Mouse (Mus musculus) layer of hippocampus, adult 2 months (tissue): Measurements from ENCODE around the gene Batf2. TPM values are rescaled to one million over a fixed set of nuclear protein-coding genes. Genes with fewer than 3 reads are reported as not detected.

Experiments
- DNase-seq, 2 experiments: peaks; one replicate each; pipeline ENCODE4 v3.0.0; 2022; ENCODE audit warnings: low spot score in 2 of 2
- H3K27ac ChIP-seq: fragments of 200-600 bp; 2 replicates; pipeline ENCODE4 v1.8.1; 2022
- H3K4me3 ChIP-seq: fragments of 200-600 bp; 2 replicates; pipeline ENCODE4 v1.8.1; 2022; ENCODE audit warnings: mild to moderate bottlenecking
- CTCF ChIP-seq: fragments of 200-600 bp; conservative IDR thresholded peaks from 2 replicates; pipeline ENCODE4 v1.8.1; 2022; ENCODE audit warnings: antibody characterized with exemption, mild to moderate bottlenecking, moderate library complexity
- total RNA-seq, 2 experiments: library from RNA; stranded (reverse); gene quantifications; 2 replicates each; pipeline ENCODE4 v1.2.3; 2021

Gene Batf2
- total RNA-seq, 2 experiments from 2014 or later = 0.29 TPM; not detected in 1

DNA sequence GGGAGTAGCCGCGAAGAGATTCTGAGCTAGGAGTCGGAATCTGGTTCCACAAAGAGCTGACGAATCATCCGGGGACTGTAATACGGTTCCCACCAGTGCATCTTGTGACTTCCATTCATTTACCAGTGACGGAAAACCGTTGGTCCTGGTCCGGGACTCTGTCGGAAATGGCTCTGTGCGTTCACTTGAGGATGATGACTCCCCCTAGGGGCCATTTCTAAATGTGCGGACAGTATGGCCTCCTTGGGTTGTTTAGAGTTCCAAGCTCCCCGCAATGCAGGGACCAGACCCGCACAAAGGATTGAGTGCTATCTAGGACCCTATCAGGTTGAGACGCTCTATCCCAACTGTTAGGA, 589 bp downstream of the Batf2 start, which contains the start of gene Arl2:
TSS of gene Arl2 (minus strand) at position 155 of the 356 bp plus-strand sequence.
- H3K27ac ChIP-seq = peak within 1 kb of the TSS; percentile 99
- peak; percentile 75 for TF ChIP-seq CTCF
- H3K4me3 ChIP-seq = peak within 1 kb of the TSS; percentile 78
- peak; percentile 80 to 83 for DNase-seq

DNA sequence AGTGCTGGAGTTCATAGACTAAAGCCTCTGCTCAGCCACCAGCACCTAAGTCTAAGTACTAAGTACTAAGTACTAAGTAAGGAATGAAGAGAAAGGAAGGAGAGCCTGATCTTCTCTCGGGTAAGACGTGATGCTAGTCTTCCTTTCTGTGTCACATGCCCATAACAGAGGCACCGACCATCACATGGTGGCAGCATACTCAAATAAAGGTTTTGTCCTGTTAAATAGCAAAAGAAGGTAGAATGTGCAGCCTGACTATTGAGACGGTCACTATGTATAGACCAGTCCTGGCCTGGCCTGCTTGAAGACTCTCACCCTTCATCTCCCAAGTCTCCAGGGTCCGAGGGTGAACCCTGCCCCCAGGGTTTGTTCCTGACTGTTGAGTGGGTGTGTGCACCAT, 4.1 kb downstream of the Batf2 start:
- H3K27ac ChIP-seq = no peak overlapping the region
- no peak overlapping the region for H3K4me3 ChIP-seq
- peak; percentile 28 for TF ChIP-seq CTCF
- no peak for DNase-seq

DNA sequence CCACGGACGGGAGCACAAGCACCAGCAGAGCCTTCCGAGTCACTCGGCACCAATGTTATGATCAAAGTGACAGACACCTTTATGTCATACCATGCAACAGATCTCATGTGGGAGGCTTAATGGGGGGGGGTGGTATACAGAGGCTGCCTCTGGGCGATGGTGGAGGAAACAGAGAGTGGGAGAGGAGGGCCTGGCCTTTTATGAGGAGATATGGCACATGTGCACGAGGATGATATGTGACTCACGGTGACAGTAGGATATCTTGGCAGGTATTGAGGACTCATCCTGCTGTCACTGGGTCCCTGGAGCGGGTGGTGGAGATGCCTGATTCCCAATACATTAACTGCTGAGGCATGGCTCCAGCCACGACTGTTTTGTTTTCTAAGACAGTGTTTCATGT, 14.4 kb downstream of the Batf2 start:
- Histone ChIP-seq H3K27ac (no peak overlapping the region), H3K4me3 (no peak overlapping the region)
- no peak for TF ChIP-seq CTCF
- no peak for DNase-seq

DNA sequence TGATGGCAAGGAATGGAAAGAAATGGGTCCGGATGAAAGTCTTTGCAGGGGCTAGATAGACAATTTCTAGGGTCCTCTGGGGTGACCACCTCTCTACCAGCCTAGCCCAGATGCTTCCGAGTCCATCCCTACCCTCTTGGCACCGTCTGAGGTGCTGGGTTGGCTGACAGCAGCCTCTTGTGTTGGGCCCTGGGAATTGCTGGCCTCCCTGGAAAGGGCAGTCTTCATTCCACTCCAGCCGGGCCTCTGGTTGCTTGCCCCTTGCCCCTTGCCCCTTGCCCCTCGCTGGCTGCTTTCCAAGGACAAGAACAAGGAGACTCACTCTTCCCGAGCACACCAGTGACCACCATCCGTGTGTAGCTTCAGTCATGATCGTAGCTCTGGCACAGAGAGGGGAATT, 15.6 kb downstream of the Batf2 start:
- TF ChIP-seq CTCF = peak; percentile 43
- Histone ChIP-seq H3K27ac (no peak overlapping the region), H3K4me3 (no peak overlapping the region)
- DNase-seq = no peak

DNA sequence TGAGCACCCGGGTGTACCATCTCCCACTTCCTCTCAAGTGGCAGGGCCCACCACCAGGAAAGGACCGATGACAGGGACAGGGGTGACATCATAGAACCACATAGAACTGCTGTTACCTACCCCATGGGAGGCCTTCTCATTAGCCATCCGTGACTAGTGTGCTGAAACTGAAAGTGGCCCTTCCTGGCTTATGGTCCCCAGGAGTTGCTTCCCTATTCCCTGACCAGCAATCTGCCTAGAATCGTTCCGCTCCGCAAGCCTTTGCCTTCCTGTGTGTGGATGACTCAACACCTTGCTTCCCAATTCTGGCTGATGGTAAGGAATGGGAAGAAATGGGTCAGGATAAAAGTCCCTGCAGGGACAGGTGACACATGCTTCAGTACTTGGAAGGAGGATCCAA, 16.4 kb downstream of the Batf2 start:
- no peak for TF ChIP-seq CTCF
- no peak for DNase-seq
- Histone ChIP-seq H3K4me3 (no peak overlapping the region), H3K27ac (no peak overlapping the region)

DNA sequence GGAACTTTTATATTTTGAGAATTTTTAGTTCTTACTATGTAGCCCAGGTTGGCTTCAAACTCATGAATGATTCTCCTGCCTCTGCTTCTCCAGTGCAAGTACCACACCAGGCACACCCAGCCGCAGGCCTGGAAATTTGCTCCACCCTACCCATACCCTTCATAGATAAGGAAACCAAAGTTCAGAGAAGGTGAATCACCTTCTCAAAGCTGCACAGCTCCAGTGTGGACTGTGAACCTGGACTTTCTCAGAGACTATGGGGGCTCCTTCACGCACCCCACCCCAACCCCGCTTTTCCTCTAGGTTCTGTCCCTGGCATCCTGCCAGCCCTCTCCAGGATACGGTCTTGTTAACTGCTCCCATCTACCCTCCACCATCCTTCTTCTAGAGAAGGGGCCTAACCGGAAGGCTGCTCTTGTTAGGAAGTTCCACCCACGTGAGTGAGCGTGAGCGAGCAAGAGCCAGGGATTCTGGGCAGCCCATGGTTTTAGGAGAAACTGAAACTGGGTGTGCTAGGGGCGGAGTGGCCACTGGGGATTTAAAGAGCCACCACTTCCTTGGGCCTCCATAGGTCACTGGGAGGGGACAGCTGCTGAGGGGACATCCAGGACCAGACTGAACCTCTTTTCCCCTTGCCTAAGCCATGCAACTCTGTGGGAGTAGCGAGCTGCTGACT, 23.2 kb downstream of the Batf2 start:
- TF ChIP-seq CTCF = no peak
- Histone ChIP-seq H3K4me3 (no peak overlapping the region), H3K27ac (no peak overlapping the region)
- DNase-seq = no peak

DNA sequence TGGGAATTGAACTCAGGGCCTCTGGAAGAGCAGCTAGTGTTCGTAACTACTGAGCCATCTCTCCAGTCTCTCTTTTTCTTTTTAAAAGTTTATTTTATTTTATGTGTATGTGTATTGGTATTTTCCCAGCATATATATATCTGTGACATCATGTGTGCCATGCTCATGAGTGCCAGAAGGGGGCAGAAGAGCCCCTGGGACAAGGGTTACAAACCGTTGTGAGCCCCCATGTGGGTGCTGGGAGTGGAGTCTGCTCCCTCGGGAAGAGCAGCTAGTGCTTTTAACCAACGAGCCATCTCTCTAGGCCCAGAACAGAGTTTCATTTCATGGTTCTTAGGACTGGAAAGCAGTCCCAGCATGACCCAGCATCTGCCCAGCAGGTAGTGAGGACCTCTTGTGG, 26.0 kb downstream of the Batf2 start:
- H3K4me3 ChIP-seq = no peak overlapping the region
- DNase-seq = no peak
- no peak overlapping the region for H3K27ac ChIP-seq
- no peak; the same call in 1 of the 2 replicates for TF ChIP-seq CTCF

DNA sequence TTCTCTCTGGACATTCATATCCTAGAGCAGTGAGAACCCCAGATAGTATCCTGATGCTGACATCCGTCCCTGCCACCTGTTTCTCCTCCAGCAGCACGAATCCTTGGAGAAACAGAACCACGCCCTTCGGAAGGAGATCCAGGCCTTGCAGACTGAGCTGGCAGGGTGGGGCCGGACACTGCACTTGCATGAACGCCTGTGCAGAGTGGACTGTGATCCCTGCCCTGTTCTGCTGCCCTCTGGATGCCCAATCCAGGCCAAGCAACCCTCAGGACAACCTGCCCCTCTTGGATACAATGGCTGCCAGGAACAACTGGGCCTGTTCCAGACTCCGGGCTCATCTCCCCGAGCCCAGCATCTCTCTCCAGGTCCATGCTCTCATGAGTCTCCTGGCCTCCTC, 30.4 kb downstream of the Batf2 start:
- TF ChIP-seq CTCF = no peak
- no peak overlapping the region for H3K4me3 ChIP-seq
- no peak for DNase-seq
- H3K27ac ChIP-seq = no peak overlapping the region

DNA sequence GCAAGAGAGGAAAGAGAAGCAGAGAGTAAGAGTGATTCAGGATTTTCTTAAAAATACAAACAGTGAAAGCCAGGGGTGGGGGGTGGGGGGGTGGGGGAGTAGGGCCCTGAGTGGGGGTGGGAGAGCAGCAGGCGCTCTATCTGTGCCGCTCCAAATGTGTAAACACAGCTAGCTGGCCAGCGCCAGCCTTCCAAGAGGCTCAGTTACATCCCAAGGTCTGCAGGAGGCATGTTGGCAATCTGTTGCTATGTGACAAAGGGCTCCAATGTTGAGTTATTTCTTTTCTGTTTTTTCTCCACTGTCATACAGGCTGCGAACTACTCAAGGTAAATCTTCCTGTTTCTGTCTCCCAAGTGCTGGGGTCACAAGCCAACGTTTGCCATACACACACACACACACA, 34.0 kb downstream of the Batf2 start:
- TF ChIP-seq CTCF = no peak
- H3K27ac ChIP-seq = no peak overlapping the region

DNA sequence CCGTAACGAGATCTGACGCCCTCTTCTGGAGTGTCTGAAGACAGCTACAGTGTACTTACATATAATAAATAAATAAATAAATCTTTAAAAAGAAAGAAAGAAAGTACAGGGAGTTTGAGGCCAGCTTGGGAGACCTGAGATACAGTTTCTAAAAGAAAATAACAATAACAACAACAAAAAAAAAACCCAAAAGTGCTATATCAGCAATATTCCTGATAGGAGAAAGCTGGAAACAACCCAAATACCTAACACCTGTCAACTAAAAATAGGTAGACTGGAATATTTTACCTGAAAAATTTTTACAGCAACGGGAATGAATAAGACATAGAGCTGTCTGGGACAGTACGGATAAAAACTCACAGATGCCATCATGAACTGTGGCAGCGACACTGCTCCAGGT, 38.0 kb downstream of the Batf2 start:
- H3K4me3 ChIP-seq = no peak overlapping the region
- H3K27ac ChIP-seq = no peak overlapping the region
- no peak for DNase-seq
- TF ChIP-seq CTCF = no peak

More for the DNA sequence above, 34.0 kb downstream of the Batf2 start:
- no peak overlapping the region for H3K4me3 ChIP-seq
- no peak for DNase-seq

DNA sequence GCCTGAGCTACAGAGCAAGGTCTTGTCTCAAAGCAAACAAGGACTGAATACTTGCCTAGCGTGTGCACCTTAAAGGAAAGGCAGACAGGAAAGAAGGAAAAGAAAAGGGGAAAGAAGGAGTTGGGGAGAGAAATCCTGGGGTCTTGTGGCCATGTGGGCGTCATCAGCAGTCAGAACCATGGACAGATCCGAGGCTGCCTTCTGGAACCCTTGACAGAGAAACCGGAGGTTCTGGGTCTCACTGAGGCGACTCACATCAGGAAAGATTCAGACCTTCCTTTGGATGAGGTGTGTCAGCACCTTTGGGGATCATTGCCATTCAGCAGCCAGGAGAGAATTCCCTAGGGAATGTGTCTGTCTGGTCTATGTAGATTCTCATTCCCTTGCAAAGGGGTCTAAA, 40.8 kb downstream of the Batf2 start:
- H3K27ac ChIP-seq = no peak overlapping the region
- no peak for TF ChIP-seq CTCF
- no peak for DNase-seq
- no peak overlapping the region for H3K4me3 ChIP-seq

DNA sequence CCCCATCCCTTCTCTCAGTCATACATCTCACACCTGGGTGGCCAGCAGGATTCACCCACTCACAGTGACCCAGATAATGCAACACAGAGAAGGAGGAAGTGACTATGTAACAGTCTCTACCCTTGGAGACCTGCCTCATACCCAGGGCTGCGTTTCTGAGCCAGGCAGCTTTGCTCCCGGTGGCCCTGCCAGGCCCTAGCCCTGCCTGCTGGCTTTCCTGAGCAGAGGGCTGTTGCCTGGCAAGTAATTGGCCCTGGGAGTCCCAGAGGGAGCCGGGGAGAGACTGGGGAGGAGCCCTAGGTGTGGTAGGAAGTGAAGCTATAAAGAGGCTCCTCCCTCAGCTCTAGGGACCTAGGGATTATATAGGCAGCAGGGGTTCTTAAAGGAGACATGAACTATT, 41.8 kb downstream of the Batf2 start:
- Histone ChIP-seq H3K4me3 (no peak overlapping the region), H3K27ac (no peak overlapping the region)
- DNase-seq = no peak
- no peak for TF ChIP-seq CTCF

DNA sequence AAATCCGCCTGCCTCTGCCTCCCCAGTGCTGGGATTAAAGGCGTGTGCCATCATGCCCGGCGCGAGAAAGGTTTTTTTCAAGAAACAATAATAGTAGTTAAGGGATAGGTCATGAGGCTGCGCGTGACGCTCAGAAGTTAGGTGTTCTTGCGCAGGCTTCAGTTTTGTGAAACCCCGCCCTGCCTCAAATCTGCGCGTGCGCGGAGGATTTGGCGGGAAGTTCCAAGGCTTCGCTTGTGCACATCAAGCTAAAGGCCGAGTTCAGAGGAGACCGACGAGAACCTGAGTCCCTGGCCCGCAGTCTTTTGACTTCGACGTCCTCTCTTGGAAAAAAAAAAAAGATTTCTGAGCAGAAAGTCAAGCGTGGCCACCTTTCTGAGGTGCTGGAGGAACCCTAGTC, 43.3 kb downstream of the Batf2 start, which contains the start of gene Majin:
TSS of gene Majin (plus strand) at position 258 of the 400 bp plus-strand sequence.
- no peak for DNase-seq
- Histone ChIP-seq H3K4me3 (no peak within 1 kb of the TSS), H3K27ac (no peak within 1 kb of the TSS)
- TF ChIP-seq CTCF = no peak

DNA sequence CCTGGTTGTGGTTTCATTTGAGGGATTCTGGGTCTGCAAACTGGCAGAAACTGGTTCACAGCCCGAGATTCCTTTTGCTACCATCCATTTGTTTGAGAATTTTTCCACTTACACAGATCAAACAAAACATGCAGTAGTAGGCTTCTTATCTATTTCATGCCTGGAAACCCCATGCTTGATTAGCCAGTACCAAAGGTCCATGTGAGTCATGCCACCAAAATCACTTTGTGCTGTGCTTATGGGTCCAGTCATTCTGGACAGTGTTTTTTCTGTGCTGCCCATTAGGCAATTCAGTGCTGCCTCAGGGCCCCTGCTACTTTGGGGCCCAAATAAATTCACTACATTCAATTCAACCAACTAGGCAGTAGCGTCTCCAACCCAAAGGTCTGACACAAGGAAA, 63.5 kb downstream of the Batf2 start:
- Histone ChIP-seq H3K27ac (no peak overlapping the region), H3K4me3 (no peak overlapping the region)
- TF ChIP-seq CTCF = no peak
- no peak for DNase-seq

DNA sequence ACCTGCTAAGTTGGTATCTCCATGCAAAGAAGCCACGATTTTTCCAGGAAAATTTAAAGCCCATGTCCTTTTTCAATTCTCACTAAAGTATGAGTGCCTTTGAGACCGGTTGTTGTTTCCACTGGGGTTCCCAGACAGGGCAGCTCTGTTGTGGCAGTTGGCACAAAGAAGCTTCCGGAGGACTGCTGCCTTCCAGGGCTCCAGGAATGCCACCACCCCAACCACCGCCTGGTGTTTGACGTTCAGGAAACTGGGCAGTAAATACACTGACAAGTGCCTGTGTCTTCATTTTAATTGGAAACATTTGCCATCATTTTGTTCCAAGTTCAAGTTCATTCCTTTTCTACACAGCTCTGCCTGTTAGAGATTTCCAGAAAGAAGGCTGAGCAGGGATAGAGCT, 65.9 kb downstream of the Batf2 start:
- Histone ChIP-seq H3K27ac (no peak overlapping the region), H3K4me3 (no peak overlapping the region)
- no peak for DNase-seq
- no peak for TF ChIP-seq CTCF
